Mouse (Mus musculus) A20 (cell line): ENCODE measurements around the gene Pomgnt1.

Source experiments
- DNase-seq: peaks from one replicate; pipeline ENCODE4 v3.0.0-alpha.2; 2011; ENCODE audit warnings: low read depth, low spot score

Gene Pomgnt1

GRCm38 (mm10) chr4:116137421-116137996 lies 13.9 kb downstream of the Pomgnt1 start:
- DNase-seq, result peak; percentile 90

GRCm38 (mm10) chr4:116140801-116141574 lies 17.3 kb downstream of the Pomgnt1 start:
- no peak for DNase-seq

- DNase-seq, result no peak
These were observed 18.1 kb downstream of the Pomgnt1 start for GRCm38 (mm10) chr4:116141736-116142135.

GRCm38 (mm10) chr4:116142269-116142668 lies 18.6 kb downstream of the Pomgnt1 start:
- no peak for DNase-seq

GRCm38 (mm10) chr4:116143317-116143811 lies 19.7 kb downstream of the Pomgnt1 start:
- peak; percentile 71 for DNase-seq

- DNase-seq, result peak; percentile 80
These were observed 20.5 kb downstream of the Pomgnt1 start for GRCm38 (mm10) chr4:116143891-116144717.

GRCm38 (mm10) chr4:116149812-116150155 lies 26.1 kb downstream of the Pomgnt1 start:
- no peak for DNase-seq

GRCm38 (mm10) chr4:116150156-116150861 lies 26.7 kb downstream of the Pomgnt1 start:
- peak; percentile 80 for DNase-seq

GRCm38 (mm10) chr4:116150862-116151221 lies 27.2 kb downstream of the Pomgnt1 start:
- DNase-seq, result no peak

GRCm38 (mm10) chr4:116151238-116151637 lies 27.6 kb downstream of the Pomgnt1 start, which contains the start of gene Lurap1:
Gene Lurap1, minus strand, starts transcription at chr4:116151338.
- DNase-seq, result no peak

GRCm38 (mm10) chr4:116152702-116153101 lies 29.1 kb downstream of the Pomgnt1 start:
- no peak for DNase-seq

GRCm38 (mm10) chr4:116157882-116158281 lies 34.2 kb downstream of the Pomgnt1 start:
- DNase-seq, result no peak

- no peak for DNase-seq
These were observed 36.3 kb downstream of the Pomgnt1 start for GRCm38 (mm10) chr4:116159912-116160311.

- no peak for DNase-seq
These were observed 37.1 kb downstream of the Pomgnt1 start for GRCm38 (mm10) chr4:116160769-116161168.

GRCm38 (mm10) chr4:116162142-116162541 lies 38.5 kb downstream of the Pomgnt1 start:
- DNase-seq, result no peak

- no peak for DNase-seq
These were observed 41.3 kb downstream of the Pomgnt1 start for GRCm38 (mm10) chr4:116164759-116165554.

GRCm38 (mm10) chr4:116165708-116166407 lies 42.2 kb downstream of the Pomgnt1 start:
- no peak for DNase-seq

GRCm38 (mm10) chr4:116167404-116167803 lies 43.8 kb downstream of the Pomgnt1 start, which contains the start of gene Tspan1:
Gene Tspan1, minus strand, starts transcription at chr4:116167601.
- DNase-seq, result peak; percentile 64

- peak; percentile 63 for DNase-seq
These were observed 45.1 kb downstream of the Pomgnt1 start for GRCm38 (mm10) chr4:116168617-116169352.
